Mouse (Mus musculus): ENCODE data around the gene Vipr1. TPM values are rescaled to one million over a fixed set of nuclear protein-coding genes. Genes with fewer than 3 reads are reported as not detected.

Vipr1 gene
- polyA plus RNA-seq, 1 experiment from 2014 or later, result 0.17 TPM

DNA sequence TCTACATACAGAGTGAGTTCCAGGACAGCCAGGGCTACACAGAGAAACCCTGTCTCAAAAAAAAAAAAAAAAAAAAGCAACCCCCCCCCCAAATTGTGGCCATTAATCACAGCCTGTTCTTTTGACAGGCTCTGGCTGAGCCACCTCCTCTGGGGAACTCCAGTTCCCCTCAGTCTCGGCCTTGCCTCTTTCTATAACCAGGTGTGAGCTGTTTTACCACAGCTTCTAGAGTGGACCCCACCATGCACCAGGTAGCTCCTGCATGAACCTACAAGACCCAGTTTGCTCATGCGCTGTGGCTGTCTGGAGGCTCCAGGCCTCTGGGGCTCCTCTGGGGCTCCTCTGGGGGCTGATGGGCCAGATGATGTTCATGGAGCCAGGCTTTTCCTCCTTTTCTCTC lies 33.0 kb downstream of the Vipr1 start:
- Histone ChIP-seq H3K9ac (ENCODE audit: low read depth, low read length) (no peak overlapping the region), H3K9me3 (replicated peaks; ENCODE audit: control insufficient read depth, low read length) (no peaks in the 10 kb centered on the region), H3K4me3 (ENCODE audit: low read depth, low read length) (no peak overlapping the region), H3K4me2 (no peak overlapping the region), H3K27ac (ENCODE audit: low read depth, low read length) (no peak overlapping the region), H3K4me1 (ENCODE audit: control insufficient read depth, insufficient read depth, low read length) (peaks cover 16% of the 10 kb centered on the region), H3K27me3 (ENCODE audit: control insufficient read depth, insufficient read depth, low read length) (peaks cover 2% of the 10 kb centered on the region; the same call in 1 of the 2 replicates), H3K36me3 (ENCODE audit: control insufficient read depth, insufficient read depth, low read length) (no peaks in the 10 kb centered on the region)
- no peak for ATAC-seq (replicated peaks; ENCODE audit: insufficient number of reproducible peaks, low FRiP score, low TSS enrichment)
- WGBS (ENCODE audit: insufficient replicate concordance), result 82% methylated on average over 2 of the region's 2 CpGs

- Histone ChIP-seq H3K4me1 (ENCODE audit: control insufficient read depth, insufficient read depth, low read length) (peaks cover 10% of the 10 kb centered on the region), H3K4me3 (ENCODE audit: low read depth, low read length) (no peak overlapping the region), H3K27me3 (ENCODE audit: control insufficient read depth, insufficient read depth, low read length) (0 out of 2 replicates have a peak, but pooled peaks cover 2% of the 10 kb centered on the region), H3K4me2 (no peak overlapping the region), H3K9ac (ENCODE audit: low read depth, low read length) (no peak overlapping the region), H3K9me3 (replicated peaks; ENCODE audit: control insufficient read depth, low read length) (no peaks in the 10 kb centered on the region), H3K27ac (ENCODE audit: low read depth, low read length) (no peak overlapping the region), H3K36me3 (ENCODE audit: control insufficient read depth, insufficient read depth, low read length) (no peaks in the 10 kb centered on the region)
- no peak for ATAC-seq (replicated peaks; ENCODE audit: insufficient number of reproducible peaks, low FRiP score, low TSS enrichment)
- 52% methylated on average over 4 of the region's 4 CpGs for WGBS (ENCODE audit: insufficient replicate concordance)
Observed at GRCm38 (mm10) chr9:121677069-121677468, 34.6 kb downstream of the Vipr1 start.

DNA sequence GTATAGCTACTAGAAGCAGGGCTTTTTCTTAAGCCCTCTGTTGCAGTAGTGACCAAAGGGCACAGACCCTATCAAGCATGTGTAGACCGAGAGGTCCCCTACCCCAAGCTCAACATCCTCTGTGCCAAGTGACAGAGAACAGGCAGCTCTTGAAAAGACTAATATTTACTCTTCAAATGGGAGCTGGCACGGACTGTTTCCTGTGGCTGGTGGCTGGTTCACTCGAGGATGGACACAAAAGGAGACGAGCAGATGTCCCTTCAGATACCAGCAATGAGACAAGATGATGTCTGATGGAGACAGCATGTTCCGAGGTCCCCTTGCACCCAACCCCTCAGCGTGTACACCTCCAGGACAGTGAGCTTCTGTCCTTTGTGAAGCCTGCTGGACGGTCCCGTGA lies 35.0 kb downstream of the Vipr1 start:
- 60% methylated on average over 8 of the region's 8 CpGs for WGBS (ENCODE audit: insufficient replicate concordance)
- Histone ChIP-seq H3K4me3 (ENCODE audit: low read depth, low read length) (no peak overlapping the region), H3K9me3 (replicated peaks; ENCODE audit: control insufficient read depth, low read length) (no peaks in the 10 kb centered on the region), H3K4me2 (no peak overlapping the region), H3K27me3 (ENCODE audit: control insufficient read depth, insufficient read depth, low read length) (0 out of 2 replicates have a peak, but pooled peaks cover 2% of the 10 kb centered on the region), H3K4me1 (ENCODE audit: control insufficient read depth, insufficient read depth, low read length) (peaks cover 6% of the 10 kb centered on the region), H3K27ac (ENCODE audit: low read depth, low read length) (no peak overlapping the region), H3K9ac (ENCODE audit: low read depth, low read length) (no peak overlapping the region), H3K36me3 (ENCODE audit: control insufficient read depth, insufficient read depth, low read length) (no peaks in the 10 kb centered on the region)
- no peak for ATAC-seq (replicated peaks; ENCODE audit: insufficient number of reproducible peaks, low FRiP score, low TSS enrichment)

GRCm38 (mm10) chr9:121679549-121679948 lies 37.0 kb downstream of the Vipr1 start:
- H3K36me3 ChIP-seq (ENCODE audit: control insufficient read depth, insufficient read depth, low read length), result no peaks in the 10 kb centered on the region

DNA sequence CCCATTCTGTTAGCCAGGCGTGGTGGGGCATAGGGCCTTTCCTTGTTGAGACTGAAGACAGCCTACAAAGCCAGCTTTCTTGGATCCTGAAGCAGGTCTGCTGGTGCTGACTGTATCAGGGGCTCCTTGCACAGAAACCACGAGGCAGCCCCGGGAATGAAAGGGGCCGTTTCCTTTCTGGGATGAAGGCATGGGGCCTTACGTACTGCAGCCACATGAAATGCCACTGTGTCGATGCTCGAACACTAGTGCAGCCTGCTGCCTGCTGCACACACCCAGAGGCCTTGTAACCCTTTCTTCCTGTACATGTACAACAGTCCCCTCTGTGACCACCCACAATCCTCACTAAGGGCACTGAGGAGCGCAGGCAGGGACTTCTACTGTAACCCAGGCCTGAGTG lies 38.7 kb downstream of the Vipr1 start:
- Histone ChIP-seq H3K27me3 (ENCODE audit: control insufficient read depth, insufficient read depth, low read length) (0 out of 2 replicates have a peak, but pooled peaks cover 2% of the 10 kb centered on the region), H3K36me3 (ENCODE audit: control insufficient read depth, insufficient read depth, low read length) (no peaks in the 10 kb centered on the region), H3K9ac (ENCODE audit: low read depth, low read length) (no peak overlapping the region), H3K9me3 (replicated peaks; ENCODE audit: control insufficient read depth, low read length) (no peaks in the 10 kb centered on the region), H3K27ac (ENCODE audit: low read depth, low read length) (no peak overlapping the region), H3K4me3 (ENCODE audit: low read depth, low read length) (no peak overlapping the region), H3K4me1 (ENCODE audit: control insufficient read depth, insufficient read depth, low read length) (no peaks in the 10 kb centered on the region; the same call in 1 of the 2 replicates), H3K4me2 (no peak overlapping the region)
- 70% methylated on average over 8 of the region's 8 CpGs for WGBS (ENCODE audit: insufficient replicate concordance)
- no peak for ATAC-seq (replicated peaks; ENCODE audit: insufficient number of reproducible peaks, low FRiP score, low TSS enrichment)

More at GRCm38 (mm10) chr9:121679549-121679948, 37.0 kb downstream of the Vipr1 start:
- Histone ChIP-seq H3K4me2 (no peak overlapping the region), H3K27ac (ENCODE audit: low read depth, low read length) (no peak overlapping the region), H3K9ac (ENCODE audit: low read depth, low read length) (0 out of 2 replicates have a peak overlapping the region, but pooled peaks have one; percentile 16), H3K9me3 (replicated peaks; ENCODE audit: control insufficient read depth, low read length) (no peaks in the 10 kb centered on the region), H3K4me1 (ENCODE audit: control insufficient read depth, insufficient read depth, low read length) (no peaks in the 10 kb centered on the region; the same call in 1 of the 2 replicates), H3K4me3 (ENCODE audit: low read depth, low read length) (no peak overlapping the region), H3K27me3 (ENCODE audit: control insufficient read depth, insufficient read depth, low read length) (0 out of 2 replicates have a peak, but pooled peaks cover 2% of the 10 kb centered on the region)
- 23% methylated on average over 6 of the region's 6 CpGs for WGBS (ENCODE audit: insufficient replicate concordance)
- no peak for ATAC-seq (replicated peaks; ENCODE audit: insufficient number of reproducible peaks, low FRiP score, low TSS enrichment)

GRCm38 (mm10) chr9:121682037-121682680 lies 39.6 kb downstream of the Vipr1 start:
- no peaks in the 10 kb centered on the region for H3K9me3 ChIP-seq (replicated peaks; ENCODE audit: control insufficient read depth, low read length)
- 76% methylated on average over 18 of the region's 18 CpGs for WGBS (ENCODE audit: insufficient replicate concordance)
- ATAC-seq (replicated peaks; ENCODE audit: insufficient number of reproducible peaks, low FRiP score, low TSS enrichment), result no peak

DNA sequence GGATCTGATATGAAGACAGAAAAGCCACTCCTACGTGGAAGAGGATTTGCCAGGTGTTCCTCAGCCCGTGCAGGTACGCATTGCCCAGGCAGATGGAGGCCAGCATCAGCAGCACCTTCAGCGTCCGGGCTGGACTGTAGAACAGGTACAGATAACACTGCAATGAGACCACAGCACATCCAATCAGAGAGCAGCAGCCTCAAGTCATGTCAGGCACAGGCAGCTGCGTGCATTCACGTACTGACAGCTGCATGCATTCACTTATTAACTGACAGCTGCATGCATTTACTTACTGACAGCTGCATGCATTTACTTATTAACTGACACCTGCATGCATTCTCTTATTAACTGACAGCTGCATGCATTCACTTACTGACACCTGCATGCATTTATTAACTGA lies 42.2 kb downstream of the Vipr1 start:
- no peak overlapping the region for H3K4me3 ChIP-seq (ENCODE audit: low read depth, low read length)
- H3K4me2 ChIP-seq, result no peak overlapping the region
- WGBS (ENCODE audit: insufficient replicate concordance), result 72% methylated on average over 7 of the region's 7 CpGs
- H3K27ac ChIP-seq (ENCODE audit: low read depth, low read length), result no peak overlapping the region
- H3K36me3 ChIP-seq (ENCODE audit: control insufficient read depth, insufficient read depth, low read length), result peaks cover 7% of the 10 kb centered on the region; the same call in 1 of the 2 replicates
- H3K9ac ChIP-seq (ENCODE audit: low read depth, low read length), result no peak overlapping the region
- no peaks in the 10 kb centered on the region for H3K9me3 ChIP-seq (replicated peaks; ENCODE audit: control insufficient read depth, low read length)
- no peak for ATAC-seq (replicated peaks; ENCODE audit: insufficient number of reproducible peaks, low FRiP score, low TSS enrichment)
- no peaks in the 10 kb centered on the region for H3K27me3 ChIP-seq (ENCODE audit: control insufficient read depth, insufficient read depth, low read length)
- H3K4me1 ChIP-seq (ENCODE audit: control insufficient read depth, insufficient read depth, low read length), result no peaks in the 10 kb centered on the region; the same call in 1 of the 2 replicates

More at GRCm38 (mm10) chr9:121682037-121682680, 39.6 kb downstream of the Vipr1 start:
- Histone ChIP-seq H3K36me3 (ENCODE audit: control insufficient read depth, insufficient read depth, low read length) (no peaks in the 10 kb centered on the region), H3K4me2 (no peak overlapping the region), H3K4me3 (ENCODE audit: low read depth, low read length) (no peak overlapping the region), H3K4me1 (ENCODE audit: control insufficient read depth, insufficient read depth, low read length) (no peaks in the 10 kb centered on the region; the same call in 1 of the 2 replicates), H3K27me3 (ENCODE audit: control insufficient read depth, insufficient read depth, low read length) (0 out of 2 replicates have a peak, but pooled peaks cover 2% of the 10 kb centered on the region), H3K9ac (ENCODE audit: low read depth, low read length) (no peak overlapping the region), H3K27ac (ENCODE audit: low read depth, low read length) (no peak overlapping the region)

GRCm38 (mm10) chr9:121690200-121690651 lies 47.7 kb downstream of the Vipr1 start:
- no peak overlapping the region for H3K4me2 ChIP-seq
- no peaks in the 10 kb centered on the region for H3K9me3 ChIP-seq (replicated peaks; ENCODE audit: control insufficient read depth, low read length)
- 82% methylated on average over 15 of the region's 15 CpGs for WGBS (ENCODE audit: insufficient replicate concordance)
- H3K27ac ChIP-seq (ENCODE audit: low read depth, low read length), result no peak overlapping the region
- H3K4me3 ChIP-seq (ENCODE audit: low read depth, low read length), result no peak overlapping the region
- H3K27me3 ChIP-seq (ENCODE audit: control insufficient read depth, insufficient read depth, low read length), result no peaks in the 10 kb centered on the region
- no peaks in the 10 kb centered on the region for H3K4me1 ChIP-seq (ENCODE audit: control insufficient read depth, insufficient read depth, low read length)
- H3K9ac ChIP-seq (ENCODE audit: low read depth, low read length), result no peak overlapping the region
- no peak for ATAC-seq (replicated peaks; ENCODE audit: insufficient number of reproducible peaks, low FRiP score, low TSS enrichment)
- peaks cover 12% of the 10 kb centered on the region for H3K36me3 ChIP-seq (ENCODE audit: control insufficient read depth, insufficient read depth, low read length)

DNA sequence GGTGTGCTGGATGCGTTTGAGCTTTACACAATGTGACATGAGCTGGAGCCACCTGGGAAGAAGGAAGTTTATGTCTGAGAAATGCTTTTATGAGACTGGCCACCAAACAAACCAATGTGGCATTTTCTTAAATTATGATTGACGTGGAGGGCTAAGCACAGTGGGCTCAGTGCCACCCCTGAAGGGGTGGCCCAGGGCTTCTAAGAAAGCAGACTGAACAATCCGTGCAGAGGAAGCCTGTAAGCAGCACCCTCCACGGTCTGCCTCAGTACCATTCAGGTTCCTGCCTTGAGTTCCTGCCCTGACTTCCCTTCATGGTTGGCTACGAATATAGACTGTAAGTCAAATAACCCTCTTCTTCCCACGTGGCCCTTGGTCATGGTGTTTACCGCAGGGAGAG lies 48.2 kb downstream of the Vipr1 start:
- Histone ChIP-seq H3K4me3 (ENCODE audit: low read depth, low read length) (no peak overlapping the region), H3K36me3 (ENCODE audit: control insufficient read depth, insufficient read depth, low read length) (peaks cover 12% of the 10 kb centered on the region)

More for the DNA sequence above, 48.2 kb downstream of the Vipr1 start:
- Histone ChIP-seq H3K27ac (ENCODE audit: low read depth, low read length) (no peak overlapping the region), H3K9ac (ENCODE audit: low read depth, low read length) (no peak overlapping the region), H3K9me3 (replicated peaks; ENCODE audit: control insufficient read depth, low read length) (no peaks in the 10 kb centered on the region), H3K27me3 (ENCODE audit: control insufficient read depth, insufficient read depth, low read length) (no peaks in the 10 kb centered on the region), H3K4me2 (no peak overlapping the region), H3K4me1 (ENCODE audit: control insufficient read depth, insufficient read depth, low read length) (no peaks in the 10 kb centered on the region)
- WGBS (ENCODE audit: insufficient replicate concordance), result 88% methylated on average over 7 of the region's 7 CpGs
- no peak for ATAC-seq (replicated peaks; ENCODE audit: insufficient number of reproducible peaks, low FRiP score, low TSS enrichment)

Data from heart, embryonic 11.5 days (tissue).